Mouse (Mus musculus): ENCODE results near the gene Zkscan7.

Zkscan7 gene

DNA sequence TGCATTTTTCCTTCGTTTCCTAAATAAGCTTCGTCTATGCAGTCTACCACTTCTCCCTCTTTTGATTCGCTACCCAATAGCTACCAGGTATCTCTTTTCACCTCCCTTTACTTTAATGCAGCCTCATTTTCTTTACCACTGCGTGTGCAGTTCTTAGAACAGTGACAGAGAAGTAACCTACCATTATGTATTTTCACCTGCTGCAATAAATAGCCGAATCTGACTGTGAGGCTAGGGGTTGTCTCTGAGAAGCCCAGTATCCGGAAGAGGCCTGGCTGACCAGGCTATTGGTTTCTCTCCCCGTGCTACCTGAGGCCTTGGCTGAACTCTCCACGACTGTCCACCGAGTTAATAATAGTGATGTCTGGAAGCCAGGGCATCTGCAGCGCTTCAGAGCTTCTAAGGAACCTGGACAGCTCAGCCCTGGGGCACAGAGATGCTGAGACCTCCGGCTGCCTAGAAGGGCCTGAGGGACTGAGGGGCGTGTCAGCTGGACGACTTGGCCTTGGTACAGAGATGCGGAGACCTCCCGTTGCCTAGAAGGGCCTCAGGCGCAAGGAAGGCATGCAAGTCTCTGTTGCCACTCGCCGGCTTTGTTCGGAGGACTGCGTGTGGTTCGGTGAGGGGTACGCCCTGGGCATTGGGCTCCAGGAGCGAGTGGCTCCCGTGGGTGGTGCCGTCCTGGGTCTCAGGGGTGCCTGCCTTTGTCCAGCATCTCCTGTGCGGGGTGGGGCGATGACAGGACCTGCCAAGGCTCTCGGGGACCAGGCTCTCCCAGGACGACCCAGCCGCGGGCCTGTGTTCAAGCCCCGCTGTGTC is 17.4 kb downstream of the Zkscan7 start:
- DNase-seq (ENCODE audit: extremely low read depth, low read depth): no peak

DNA sequence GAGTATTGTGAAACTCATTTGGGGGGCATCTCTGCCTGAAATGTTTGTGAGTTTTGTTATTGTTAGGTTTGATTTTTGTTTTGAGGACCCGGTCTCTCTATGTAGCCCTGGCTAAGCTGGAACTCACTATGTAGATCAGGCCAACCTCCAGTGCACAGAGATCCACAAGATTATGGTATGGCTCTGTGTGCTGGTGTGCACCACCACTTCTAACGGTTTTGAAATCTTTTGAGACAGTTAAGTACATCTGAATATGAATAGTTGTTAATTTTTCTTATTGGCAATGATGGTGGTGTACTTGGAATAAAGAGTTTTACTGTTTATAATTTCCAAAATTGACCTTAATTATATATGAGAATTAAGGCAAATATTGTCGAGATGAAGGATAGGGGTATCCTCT is 37.0 kb downstream of the Zkscan7 start:
- no peak for DNase-seq (ENCODE audit: extremely low read depth, low read depth)

DNA sequence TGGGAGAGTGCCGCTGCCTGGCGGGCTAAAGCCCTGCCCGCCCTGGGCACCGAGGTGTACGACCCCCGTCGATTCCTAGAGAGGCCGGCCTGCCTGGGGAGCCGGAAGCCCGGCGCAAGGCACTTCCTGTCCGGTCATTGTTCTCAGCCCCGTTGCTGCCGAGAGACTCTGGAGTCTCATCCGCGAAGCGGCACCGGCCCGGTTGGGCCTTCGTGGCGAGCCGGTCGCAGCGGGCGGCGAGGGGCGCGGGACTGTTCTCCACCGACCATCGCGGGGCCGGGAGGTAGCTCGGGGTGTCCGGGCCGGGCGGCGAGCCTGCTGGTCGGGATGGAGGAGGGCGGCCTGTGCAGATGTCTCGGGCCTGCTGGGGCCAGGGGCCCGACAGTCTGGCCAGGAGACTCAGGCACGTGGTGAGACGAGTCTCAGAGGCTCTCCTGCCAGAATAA is 37.5 kb downstream of the Zkscan7 start, which contains the start of gene Zfp105:
Gene Zfp105 (plus strand): TSS at position 137 of the 446 bp plus-strand sequence.
- DNase-seq (ENCODE audit: extremely low read depth, low read depth): no peak

DNA sequence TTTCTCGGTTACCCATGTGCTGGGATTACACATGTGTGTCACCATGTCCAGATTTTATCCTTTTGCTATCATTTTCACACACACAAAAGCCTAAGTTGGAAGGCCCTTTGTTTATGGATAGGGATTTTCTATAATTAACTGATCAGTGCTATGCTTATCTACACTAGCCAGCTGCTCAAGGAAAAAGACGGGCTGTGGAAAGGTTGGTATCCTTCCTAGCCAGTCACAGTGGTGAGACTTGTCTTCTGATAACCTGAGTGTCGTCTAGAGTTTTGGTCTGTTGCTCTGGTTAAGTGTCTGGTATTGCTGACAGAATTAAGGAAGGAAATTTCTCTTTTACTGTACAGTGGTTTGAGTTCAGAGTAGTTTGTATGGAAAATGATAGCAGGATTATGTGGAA is 43.4 kb downstream of the Zkscan7 start:
- no peak for DNase-seq (ENCODE audit: extremely low read depth, low read depth)
